Mouse (Mus musculus): ENCODE results near the gene Slc9a9. TPM values are rescaled to one million over a fixed set of nuclear protein-coding genes. Genes with fewer than 3 reads are reported as not detected.
A peak's percentile ranks its signal among the peaks of the same experiment; 100 is the strongest.

The Slc9a9 gene
- total RNA-seq, 2 experiments from 2014 or later = 1.6 to 2.4 TPM

DNA sequence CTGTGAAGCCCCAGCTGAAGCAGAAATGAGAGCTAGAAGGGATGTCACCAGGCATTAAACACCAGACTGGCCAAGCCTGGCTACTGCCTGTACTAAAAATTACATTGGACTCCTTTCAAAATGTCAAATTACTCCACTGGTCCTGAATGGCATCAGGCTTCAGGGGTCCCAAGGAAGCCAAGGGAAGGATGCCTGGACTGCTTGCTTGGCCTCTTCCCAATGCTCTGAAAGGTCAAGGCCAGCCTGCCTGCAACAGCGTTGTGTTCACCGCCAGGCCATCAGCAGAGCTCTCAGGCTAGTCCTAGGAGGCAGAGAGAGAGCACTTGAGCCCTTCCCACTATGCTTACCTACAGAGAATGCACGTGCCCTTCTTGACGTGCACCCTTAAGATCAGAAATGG lies 539.0 kb downstream of the Slc9a9 start:
- no peak for DNase-seq

DNA sequence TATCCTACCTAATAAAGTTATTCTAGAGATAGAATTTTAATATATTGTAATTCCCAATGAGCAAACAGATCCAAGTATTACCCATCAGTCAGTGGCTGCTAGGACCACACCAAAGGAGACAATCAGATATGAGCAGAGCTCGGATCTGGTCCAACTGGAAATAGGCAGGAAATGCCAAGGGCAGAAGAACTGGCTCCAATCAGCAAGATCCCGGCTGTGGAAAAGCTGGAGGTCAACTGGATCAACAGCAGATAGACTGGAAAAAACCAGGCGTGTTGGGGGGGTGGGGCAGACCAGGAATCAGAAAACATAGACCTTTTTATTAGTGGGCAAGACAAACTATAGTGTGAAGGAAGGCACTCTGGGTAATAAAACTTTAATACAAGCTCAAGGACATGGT lies 550.3 kb downstream of the Slc9a9 start:
- peak in 1 of 2 experiments; percentile 6 for DNase-seq

DNA sequence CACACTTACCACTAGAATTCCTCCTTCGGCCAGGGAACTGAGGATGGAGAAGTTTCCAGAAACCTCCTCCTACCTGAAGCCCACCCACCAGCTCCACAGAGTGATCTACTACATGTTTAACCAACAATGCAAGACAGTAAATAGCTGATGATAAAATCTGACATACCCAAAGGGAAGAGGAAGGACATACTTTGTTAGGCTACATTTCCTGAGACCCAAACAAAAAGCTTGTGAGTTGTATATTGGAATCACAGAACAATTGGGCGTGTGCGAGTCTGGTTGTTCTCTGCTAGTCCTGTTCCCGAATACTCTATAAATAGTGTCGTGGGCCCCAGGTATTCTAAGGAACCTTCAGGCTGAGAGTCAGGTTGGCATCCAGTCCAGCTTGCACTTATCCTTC lies 551.6 kb downstream of the Slc9a9 start:
- no peak for DNase-seq

DNA sequence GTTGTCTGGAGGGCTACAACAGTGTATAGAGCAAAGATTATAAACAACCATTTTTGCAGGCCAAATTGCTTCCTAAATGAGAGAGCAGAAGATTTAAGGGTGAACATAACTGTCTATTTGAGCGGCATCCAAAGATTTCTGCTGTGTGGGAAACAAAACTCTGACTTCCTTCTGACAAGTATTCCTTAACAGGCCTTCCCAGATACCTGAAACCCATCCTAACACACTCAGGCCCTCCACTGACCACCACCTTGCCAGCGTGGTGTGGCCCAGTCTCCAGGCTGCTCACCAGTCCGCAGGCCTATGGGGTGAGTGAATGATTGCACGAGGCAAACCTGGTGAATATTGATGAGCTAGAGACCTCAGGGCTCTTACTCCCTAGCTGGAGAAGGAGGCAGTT lies 557.3 kb downstream of the Slc9a9 start:
- DNase-seq = no peak

DNA sequence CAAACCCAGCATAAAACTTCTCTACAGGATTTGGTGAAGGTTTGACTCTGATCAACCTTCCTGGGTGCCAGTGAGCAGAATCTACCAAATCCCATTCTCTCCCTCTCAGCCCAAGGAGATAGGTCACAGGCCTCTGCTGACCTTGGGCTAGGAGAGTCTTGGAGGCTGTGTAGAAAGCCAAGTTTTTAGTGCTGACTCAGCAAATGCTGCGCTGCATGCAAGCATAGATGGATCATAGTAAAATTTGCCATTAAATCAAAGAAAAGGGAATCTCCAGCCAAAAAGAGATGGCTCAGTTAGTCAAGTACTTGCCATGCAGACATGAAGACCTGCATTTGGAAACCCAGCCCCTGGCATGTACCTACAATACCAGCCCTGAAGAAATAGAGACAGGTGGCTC lies 558.4 kb downstream of the Slc9a9 start:
- no peak for DNase-seq

DNA sequence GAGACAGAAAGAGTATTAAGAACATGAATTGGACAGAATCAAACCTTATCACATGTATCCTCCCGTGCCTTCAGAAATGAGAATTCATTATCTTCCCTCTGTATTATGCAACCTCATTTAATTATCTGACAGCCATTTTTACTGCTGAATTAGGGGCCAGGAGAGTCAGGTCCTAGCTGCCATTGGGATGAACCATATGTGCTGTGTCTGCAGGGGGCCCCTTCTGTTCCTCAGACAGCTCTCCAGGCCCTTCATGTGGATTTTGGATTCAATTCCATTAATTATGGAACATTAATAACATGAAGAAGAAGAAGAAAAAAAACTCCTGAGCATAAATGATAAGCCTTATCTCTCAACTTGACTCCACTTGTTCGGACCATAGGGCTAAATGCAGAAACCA lies 559.4 kb downstream of the Slc9a9 start:
- no peak for DNase-seq

DNA sequence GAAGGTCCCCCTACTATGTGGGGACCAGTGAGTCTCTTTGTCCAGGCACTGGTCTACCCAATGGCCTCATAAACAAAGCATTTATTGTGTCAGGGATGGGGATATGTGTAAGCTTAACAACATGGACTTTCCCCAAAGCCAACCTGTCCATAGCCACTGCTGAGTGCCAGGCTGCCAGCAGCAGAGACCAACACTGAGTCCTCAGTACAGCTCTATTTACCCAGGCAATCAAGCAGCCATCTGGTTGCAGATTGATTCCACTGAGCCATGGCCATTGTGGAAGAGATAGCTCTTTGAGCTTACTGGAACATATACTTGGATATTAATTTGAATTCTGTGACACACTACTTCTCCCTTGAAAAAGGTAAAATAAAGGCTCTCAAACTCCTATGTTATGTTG lies 570.2 kb downstream of the Slc9a9 start:
- DNase-seq = no peak

DNA sequence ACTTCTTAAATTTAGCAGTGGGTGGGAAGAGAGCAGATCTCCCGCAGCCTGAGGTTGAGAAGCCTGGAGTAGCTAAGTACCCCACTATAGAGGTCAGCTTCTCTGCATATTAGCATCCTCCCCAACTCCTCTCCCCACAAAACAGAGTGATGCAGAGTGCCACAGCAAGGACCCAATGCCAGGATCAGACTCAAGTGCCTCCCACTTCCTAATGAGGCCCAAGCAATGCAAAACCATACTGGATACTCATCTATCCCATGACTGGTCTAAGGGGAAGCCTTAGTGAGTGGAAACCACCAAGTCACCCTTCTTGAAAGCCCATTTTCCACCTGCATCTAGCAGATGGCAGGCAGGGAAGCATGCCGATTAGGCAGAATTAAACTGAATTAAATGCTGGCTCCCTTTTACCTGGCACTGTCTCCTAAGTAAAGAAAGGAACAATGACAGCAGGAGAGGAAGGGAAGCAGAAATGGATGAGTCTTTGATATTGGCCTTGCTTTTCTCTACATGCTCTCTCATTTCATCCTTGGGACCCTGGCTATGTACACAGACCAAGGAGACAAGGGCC lies 573.0 kb downstream of the Slc9a9 start:
- DNase-seq = no peak

DNA sequence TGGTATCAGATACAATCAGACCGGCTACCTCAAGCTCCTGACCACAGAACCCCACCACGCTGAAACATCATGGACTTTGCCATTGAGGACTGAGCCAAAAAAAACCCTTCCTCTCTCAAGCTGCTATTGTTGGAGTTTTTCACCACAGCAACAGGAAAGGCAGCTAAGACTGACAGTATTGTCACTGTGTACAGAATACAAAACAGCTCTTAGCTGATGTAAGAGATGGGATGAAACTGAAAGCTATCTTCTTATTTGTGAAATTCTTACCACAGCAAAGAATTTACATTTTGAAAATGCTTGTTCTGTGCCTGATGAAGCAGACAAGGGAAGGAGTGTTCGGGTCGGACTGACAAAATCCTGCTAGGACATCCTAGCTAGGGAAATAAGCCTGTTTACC lies 584.5 kb downstream of the Slc9a9 start:
- DNase-seq = no peak

DNA sequence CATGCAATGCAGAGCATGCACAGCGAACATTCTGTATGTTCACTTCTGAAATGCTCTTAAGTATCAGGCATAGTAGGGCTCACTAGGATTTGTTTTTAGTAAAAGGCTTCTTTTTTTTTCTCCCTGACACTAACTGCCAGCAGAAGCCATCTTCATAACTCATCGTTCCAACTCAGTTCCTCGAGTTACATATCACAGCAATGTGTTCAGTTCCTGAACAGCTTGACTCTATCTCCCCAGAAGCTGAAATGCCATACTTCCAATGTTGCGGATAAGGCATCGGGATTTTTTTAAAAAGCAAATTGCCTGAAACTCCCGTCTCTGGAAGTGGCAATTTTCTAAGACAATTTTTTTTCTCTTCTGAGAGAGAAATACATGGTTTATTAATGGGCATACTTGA lies 586.1 kb downstream of the Slc9a9 start:
- DNase-seq = no peak

DNA sequence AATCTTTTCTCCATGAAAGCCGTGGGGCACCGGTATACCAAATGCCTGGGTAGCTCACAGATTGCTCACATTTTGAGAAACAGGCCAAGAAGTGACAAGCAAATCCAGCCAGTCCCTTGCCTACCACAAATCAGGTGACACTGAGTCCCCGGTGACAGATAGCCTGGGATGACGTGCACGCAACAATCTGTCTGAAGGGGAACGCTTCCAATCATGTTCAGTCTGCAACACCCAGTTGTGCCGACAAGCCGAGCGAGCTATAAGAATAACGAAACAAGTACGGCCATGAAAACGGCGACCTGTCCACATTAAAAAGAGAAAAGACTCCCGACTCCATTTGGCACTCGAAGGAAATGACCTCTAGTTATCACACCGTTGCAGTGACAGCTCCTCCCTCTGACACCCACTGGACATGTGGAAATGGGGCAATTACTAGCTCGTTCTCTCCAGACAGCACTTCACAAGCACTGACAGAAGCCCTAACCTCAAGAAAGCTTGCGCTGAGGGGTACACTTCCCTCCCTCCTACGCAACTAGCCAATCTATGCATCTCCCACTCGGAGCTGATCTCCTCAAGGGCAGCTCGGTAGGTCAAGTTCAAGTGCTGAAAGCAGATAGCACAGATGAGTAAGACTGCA lies 587.1 kb downstream of the Slc9a9 start:
- DNase-seq = peak; percentile 26

DNA sequence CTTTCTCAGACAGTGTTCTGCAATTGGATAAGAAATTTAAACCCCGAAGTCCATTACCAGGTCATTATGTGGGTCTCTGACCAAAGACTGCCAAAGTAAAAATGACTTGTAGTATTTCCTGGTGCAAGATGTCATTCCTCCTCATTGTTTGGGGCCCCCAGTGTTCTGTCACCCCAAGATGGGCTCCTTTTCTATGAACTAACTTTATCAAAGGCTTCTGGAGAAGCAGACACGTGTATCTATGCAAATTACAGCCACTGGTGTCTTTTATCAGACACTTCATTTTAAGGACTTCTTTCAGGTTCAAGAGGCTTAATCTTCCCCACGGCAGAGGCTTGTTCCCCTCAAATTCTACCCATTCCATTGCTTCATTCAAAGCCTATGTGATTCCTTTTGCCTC lies 593.1 kb downstream of the Slc9a9 start:
- no peak for DNase-seq

DNA sequence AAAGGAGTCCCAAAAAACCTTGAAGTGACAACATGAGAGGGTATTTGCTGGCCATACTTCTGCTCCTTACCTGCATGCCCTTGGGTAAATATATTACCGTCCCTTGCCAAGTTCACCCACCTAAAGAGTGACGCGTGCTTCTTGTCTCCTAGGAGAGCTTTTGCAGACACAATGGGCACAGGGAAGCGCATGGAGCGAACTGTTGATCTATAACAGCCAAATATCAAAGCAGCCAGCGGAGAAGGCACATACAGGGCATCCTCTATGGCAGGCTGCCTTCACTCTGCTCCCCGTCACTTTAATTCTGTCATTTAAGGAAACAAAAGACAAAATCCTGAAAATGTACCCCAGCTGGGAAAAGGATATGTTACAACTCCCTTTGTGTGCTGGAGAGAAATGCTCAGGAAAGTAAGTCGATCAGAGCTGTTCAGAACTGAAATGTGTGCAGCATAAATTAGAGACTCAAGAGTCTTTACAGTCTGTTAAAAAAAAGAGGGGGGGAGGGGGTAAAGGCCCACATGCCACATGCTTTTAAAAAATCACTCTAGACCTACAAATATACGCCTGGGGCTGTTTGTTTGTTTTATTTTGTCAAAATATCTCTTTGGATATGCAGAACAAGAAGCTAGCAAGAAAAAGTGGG lies 594.3 kb downstream of the Slc9a9 start:
- no peak for DNase-seq

DNA sequence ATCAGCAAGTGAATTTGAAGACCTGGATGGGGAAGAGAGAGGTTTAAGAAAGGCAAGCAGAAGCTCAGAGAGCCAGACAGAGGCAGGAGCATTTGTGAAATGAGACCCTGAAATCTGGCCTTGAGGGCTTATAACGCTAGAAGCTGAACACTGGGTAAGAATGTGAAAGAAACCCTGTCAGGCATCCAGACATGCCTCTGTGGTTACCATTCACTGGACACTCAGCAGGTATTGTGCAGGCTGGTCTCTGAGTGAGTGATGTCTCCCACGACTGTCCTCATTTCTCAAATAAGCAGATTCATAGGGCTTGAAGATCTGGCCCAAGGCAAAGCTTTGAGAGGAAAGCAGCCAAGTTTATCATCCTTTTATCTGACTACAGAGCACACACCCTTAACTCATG lies 596.5 kb downstream of the Slc9a9 start:
- no peak for DNase-seq

DNA sequence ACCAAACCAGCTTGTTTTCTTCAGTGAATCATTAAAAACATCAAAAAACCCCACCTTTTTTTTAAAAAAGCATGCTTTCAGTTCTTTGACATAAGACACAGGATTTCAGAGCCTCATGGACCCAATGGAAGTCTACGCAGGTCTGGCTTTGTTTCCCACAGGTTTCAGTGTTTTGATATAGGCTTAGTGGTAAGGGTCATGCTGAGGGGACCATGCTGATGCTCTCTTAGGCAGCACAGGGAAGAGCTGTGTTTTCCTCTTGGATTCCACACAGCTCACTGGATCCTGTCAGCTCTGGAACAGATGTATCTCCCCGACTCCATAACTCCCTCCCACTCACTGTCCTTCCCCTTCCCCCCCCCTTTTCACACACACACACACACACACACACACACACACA lies 597.2 kb downstream of the Slc9a9 start:
- no peak for DNase-seq

DNA sequence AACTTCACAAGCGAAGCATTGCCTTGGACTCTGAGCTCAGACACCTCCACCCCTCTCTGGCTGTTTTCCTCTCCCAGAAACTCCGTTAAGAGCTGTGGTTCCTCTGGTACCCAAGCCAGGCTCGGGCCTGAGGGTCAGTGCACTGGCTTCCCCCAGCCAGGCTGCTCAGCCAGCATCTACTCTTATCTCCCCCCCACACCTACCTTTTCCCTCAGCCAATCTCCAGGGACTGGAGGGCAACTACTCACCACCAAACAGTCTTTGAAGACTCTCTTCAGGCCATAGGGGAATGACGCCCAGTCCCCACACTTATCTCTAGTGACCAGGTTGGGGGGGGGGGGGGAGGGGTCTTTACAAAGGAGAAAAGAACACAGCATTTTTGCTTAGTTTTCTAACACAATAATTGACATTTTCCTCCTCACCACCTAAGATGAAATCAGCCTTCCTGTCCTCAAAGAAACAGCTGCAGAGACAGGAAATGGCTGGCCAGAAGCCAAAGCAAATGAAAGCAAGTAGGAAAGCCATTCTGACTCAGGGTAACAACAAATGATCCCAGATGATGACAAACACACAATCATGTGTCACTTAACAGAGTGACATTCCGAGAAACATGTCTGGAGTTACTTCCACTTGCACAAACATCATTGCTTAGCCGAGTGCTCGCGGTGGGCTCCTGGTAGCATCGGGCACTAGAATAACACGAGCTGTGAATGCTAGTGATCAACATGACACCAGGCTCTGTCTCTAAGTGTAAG lies 610.1 kb downstream of the Slc9a9 start:
- peak; percentile 54 to 76 for DNase-seq

Small RNA genes lying within 50 kb of the gene (microRNA-seq; reads per million reads assigned to microRNA genes)
- gene Mir7656 = 0 to 0.38 reads per million in 2 experiments

Other genes starting within 250 kb of the Slc9a9 start
- gene 1190002N15Rik, start 131.8 kb upstream of the Slc9a9 start, total RNA-seq (2021) = 10 to 100 TPM; 25.7 to 31.8 TPM